Mouse (Mus musculus): Measurements from ENCODE around the gene Crebzf. TPM values are rescaled to one million over a fixed set of nuclear protein-coding genes. Genes with fewer than 3 reads are reported as not detected.

Crebzf gene
- polyA plus RNA-seq (2016; fragmentation: Nextera tagmentation; extraction: Ambion mirVana): 23.6 and 28.7 TPM in 2 replicates

DNA sequence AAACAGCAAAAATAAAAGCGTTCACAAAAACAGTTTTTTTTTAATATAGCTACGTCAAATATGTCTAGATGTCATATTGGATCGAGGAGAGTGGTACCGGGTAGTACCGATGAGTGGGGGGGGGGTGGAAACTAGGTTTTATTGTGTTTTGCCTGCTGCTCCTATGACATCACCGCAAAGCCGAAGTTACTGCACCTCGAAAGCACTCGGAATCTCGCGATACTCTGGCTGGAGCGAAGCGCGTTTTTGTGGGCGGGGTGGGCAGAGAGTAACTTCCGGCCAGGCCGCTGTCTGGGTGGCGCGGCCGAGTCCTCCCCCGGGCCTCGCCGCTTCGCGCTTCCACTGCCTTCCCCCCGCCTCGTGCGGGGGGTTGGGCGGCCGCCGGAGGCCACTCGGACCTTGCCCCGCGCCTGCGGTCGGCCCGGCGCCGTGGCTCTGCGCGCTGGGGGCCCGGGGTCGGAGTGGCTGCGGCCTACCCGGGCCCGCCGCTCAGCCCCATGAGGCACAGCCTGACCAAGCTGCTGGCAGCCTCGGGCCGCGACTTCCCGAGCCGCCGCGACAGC, at the start of gene Crebzf:
Crebzf (plus strand) TSS at position 212 of the 563 bp plus-strand sequence.
- WGBS: under 1% methylated on average over 53 of the region's 54 CpGs

GRCm38 (mm10) chr7:90395073-90395472, 47.5 kb upstream of the Crebzf start:
- no peak overlapping the region for H3K27ac ChIP-seq
- no peaks in the 10 kb centered on the region for H3K36me3 ChIP-seq
- no peaks in the 10 kb centered on the region for H3K27me3 ChIP-seq (ENCODE audit: insufficient read depth, poor library complexity, severe bottlenecking)
- no peaks in the 10 kb centered on the region for H3K9me3 ChIP-seq
- no peak for DNase-seq (ENCODE audit: low spot score)
- WGBS: 66% methylated on average over 4 of the region's 4 CpGs
- no peak overlapping the region for H3K4me3 ChIP-seq
- no peaks in the 10 kb centered on the region for H3K4me1 ChIP-seq (replicated peaks)

More for the DNA sequence above, at the start of gene Crebzf:
- Histone ChIP-seq H3K27ac (peak within 1 kb of the TSS; percentile 100), H3K4me1 (replicated peaks) (peaks cover 13% of the 10 kb centered on the region), H3K36me3 (peaks cover 9% of the 10 kb centered on the region), H3K4me3 (peak within 1 kb of the TSS; percentile 98), H3K27me3 (ENCODE audit: insufficient read depth, poor library complexity, severe bottlenecking) (no peaks in the 10 kb centered on the region), H3K9me3 (no peaks in the 10 kb centered on the region)
- DNase-seq (ENCODE audit: low spot score): peak; percentile 96

DNA sequence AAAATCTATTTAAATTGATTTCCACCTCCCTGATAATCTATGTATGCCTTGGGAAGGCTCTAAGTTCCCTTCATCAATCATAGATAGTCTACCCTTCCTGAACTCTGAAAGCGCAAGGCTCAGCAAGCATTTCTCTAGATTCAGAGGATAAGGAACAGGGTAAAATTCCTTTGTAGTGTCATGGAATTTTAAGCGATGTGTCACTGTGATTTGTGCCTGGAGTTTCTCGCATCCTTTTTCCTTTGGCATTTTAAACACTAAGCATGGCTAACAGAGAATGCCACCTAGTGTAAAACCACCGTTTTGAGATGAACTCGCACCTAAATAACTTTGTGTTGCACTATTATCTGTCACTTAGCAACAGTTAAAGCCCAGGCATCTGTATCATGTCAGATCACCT, 46.6 kb upstream of the Crebzf start:
- H3K4me3 ChIP-seq: no peak overlapping the region
- no peaks in the 10 kb centered on the region for H3K4me1 ChIP-seq (replicated peaks)
- no peaks in the 10 kb centered on the region for H3K9me3 ChIP-seq
- WGBS: 79% methylated on average over 5 of the region's 5 CpGs
- no peak for DNase-seq (ENCODE audit: low spot score)
- no peaks in the 10 kb centered on the region for H3K36me3 ChIP-seq
- no peaks in the 10 kb centered on the region for H3K27me3 ChIP-seq (ENCODE audit: insufficient read depth, poor library complexity, severe bottlenecking)
- H3K27ac ChIP-seq: no peak overlapping the region

- H3K27me3 ChIP-seq (ENCODE audit: insufficient read depth, poor library complexity, severe bottlenecking): no peaks in the 10 kb centered on the region
- no peaks in the 10 kb centered on the region for H3K4me1 ChIP-seq (replicated peaks)
- H3K27ac ChIP-seq: no peak overlapping the region
- 51% methylated on average over 3 of the region's 3 CpGs for WGBS
- no peak overlapping the region for H3K4me3 ChIP-seq
- H3K9me3 ChIP-seq: no peaks in the 10 kb centered on the region
- H3K36me3 ChIP-seq: no peaks in the 10 kb centered on the region
- DNase-seq (ENCODE audit: low spot score): peak; percentile 50
These were observed 32.6 kb upstream of the Crebzf start for GRCm38 (mm10) chr7:90409934-90410333.

DNA sequence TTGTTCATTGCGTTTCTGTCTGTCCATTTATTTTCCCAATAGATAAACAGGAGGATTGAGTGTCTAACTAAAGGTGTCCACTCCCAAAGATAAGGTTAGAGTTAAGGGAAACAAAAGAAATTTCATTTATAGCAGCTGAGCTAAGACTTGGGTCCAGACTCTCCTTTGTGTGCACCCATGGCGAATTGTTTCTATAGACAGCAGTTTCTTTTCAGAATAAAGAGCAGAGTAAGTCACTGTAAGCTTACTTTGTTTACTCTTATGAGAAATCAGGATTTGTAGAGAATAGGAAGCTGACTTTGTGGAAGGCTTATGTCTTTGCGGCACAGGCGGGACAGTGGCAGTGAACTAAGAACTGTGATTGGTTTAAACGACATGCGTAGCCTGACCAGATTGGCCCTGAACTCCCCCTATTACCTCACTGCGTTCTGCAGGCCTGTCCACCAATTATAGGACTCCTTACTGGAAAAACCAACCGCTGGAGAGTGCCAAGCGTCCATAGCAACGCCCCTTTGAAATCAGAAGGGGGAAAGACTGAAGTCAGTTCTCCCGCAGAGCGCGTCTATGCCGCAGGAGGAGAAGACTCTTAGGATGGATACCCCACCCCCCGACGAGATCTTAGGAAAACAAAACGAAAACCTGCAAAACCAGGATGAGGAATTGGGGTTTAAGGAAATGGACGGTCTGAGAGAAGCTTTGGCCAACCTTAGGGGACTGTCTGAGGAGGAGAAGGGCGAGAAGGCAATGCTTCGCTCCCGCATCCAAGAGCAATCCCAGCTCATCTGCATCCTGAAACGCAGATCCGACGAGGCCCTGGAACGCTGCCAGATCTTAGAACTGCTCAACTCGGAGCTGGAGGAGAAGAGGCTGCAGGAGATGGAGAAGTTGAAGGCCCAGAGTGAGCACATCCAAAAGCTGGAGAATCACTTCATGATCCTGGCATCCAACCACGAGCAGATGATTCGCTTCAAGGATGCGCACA, 16.2 kb upstream of the Crebzf start, which contains the start of gene Ccdc89:
Ccdc89 (plus strand) TSS at position 558 of the 982 bp plus-strand sequence.
- H3K27ac ChIP-seq: peak within 1 kb of the TSS; percentile 72
- peak; percentile 81 for DNase-seq (ENCODE audit: low spot score)
- no peaks in the 10 kb centered on the region for H3K36me3 ChIP-seq
- no peaks in the 10 kb centered on the region for H3K27me3 ChIP-seq (ENCODE audit: insufficient read depth, poor library complexity, severe bottlenecking)
- peak within 1 kb of the TSS; percentile 44 for H3K4me3 ChIP-seq
- H3K9me3 ChIP-seq: no peaks in the 10 kb centered on the region
- H3K4me1 ChIP-seq (replicated peaks): peaks cover 7% of the 10 kb centered on the region
- WGBS: 23% methylated on average over 29 of the region's 29 CpGs

GRCm38 (mm10) chr7:90427006-90427405, 15.5 kb upstream of the Crebzf start:
- H3K27me3 ChIP-seq (ENCODE audit: insufficient read depth, poor library complexity, severe bottlenecking): no peaks in the 10 kb centered on the region
- 68% methylated on average over 9 of the region's 9 CpGs for WGBS
- peak overlapping the region; percentile 44 for H3K4me3 ChIP-seq

DNA sequence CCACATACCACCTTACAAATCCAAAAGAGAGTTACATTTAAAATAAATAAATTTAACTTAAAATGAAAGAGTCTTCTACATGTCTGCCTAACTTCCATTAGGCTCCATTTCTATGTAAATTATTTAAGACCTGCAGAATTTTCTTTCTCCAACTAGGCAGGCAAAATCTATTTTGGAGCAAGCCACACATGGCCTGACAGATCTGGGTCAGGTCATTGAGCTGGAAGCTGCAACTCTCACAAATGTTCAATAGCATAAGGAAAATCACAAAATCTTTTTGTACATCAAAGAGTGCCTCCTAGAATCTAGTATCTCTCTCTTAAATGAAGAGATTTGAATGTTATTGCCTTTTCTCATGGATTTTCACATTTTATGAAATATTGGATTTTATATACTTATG, 10.3 kb upstream of the Crebzf start:
- Histone ChIP-seq H3K27ac (no peak overlapping the region), H3K4me3 (no peak overlapping the region), H3K27me3 (ENCODE audit: insufficient read depth, poor library complexity, severe bottlenecking) (no peaks in the 10 kb centered on the region), H3K9me3 (no peaks in the 10 kb centered on the region), H3K4me1 (replicated peaks) (peaks cover under 1% of the 10 kb centered on the region; the same call in 1 of the 2 replicates), H3K36me3 (no peaks in the 10 kb centered on the region)
- DNase-seq (ENCODE audit: low spot score): no peak

More at GRCm38 (mm10) chr7:90427006-90427405, 15.5 kb upstream of the Crebzf start:
- DNase-seq (ENCODE audit: low spot score): no peak
- no peaks in the 10 kb centered on the region for H3K9me3 ChIP-seq
- H3K36me3 ChIP-seq: no peaks in the 10 kb centered on the region
- no peak overlapping the region for H3K27ac ChIP-seq
- H3K4me1 ChIP-seq (replicated peaks): peaks cover 7% of the 10 kb centered on the region

DNA sequence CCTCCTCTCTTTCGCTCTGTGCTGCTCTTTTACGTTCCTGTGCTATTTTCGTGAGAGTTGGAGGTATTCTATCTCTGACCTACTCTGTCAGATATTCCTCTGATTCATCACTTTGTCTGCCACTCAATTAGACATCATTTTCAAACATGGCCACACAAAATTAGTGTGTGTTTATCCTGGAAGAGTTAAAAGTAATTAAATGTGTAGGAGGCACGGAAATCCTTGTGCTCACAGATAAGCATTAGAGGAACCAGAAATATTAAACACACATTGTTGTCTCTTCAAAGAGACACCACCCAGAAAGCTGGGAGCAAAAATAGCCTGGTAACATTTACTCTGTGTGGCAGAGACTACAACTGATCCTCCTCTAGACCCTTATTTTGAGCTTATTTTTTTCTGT, 2.5 kb upstream of the Crebzf start:
- no peaks in the 10 kb centered on the region for H3K27me3 ChIP-seq (ENCODE audit: insufficient read depth, poor library complexity, severe bottlenecking)
- DNase-seq (ENCODE audit: low spot score): no peak
- WGBS: 91% methylated on average over 4 of the region's 4 CpGs
- H3K4me1 ChIP-seq (replicated peaks): peaks cover 4% of the 10 kb centered on the region
- H3K27ac ChIP-seq: no peak overlapping the region
- no peaks in the 10 kb centered on the region for H3K9me3 ChIP-seq
- no peaks in the 10 kb centered on the region for H3K36me3 ChIP-seq
- H3K4me3 ChIP-seq: no peak overlapping the region

DNA sequence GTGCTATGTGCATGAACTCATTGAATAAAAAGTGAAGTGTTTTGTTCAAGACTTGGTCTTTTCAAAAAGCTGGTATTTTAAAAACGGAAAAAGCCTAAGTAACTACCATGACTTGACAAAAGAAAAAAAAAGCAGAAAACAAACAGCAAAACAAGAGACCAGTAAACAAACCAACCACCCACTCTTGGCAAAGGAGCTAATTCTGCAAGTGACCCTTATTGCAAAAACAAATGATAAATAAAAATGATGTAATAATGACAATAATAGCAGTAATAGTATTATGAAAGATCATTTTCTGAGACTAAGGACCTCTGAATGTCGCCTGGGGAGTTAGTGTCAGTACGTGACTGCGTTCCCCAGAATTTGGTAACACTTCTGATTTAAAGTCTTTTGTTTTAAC, 459 bp upstream of the Crebzf start:
- Histone ChIP-seq H3K9me3 (no peaks in the 10 kb centered on the region), H3K27ac (peak overlapping the region; percentile 100), H3K4me1 (replicated peaks) (peaks cover 13% of the 10 kb centered on the region), H3K27me3 (ENCODE audit: insufficient read depth, poor library complexity, severe bottlenecking) (no peaks in the 10 kb centered on the region), H3K36me3 (peaks cover 4% of the 10 kb centered on the region), H3K4me3 (peak overlapping the region; percentile 98)
- WGBS: 13% methylated on average over 4 of the region's 4 CpGs
- DNase-seq (ENCODE audit: low spot score): no peak

GRCm38 (mm10) chr7:90443101-90444091, 867 bp downstream of the Crebzf start:
- Histone ChIP-seq H3K9me3 (no peaks in the 10 kb centered on the region), H3K4me3 (peak overlapping the region; percentile 98), H3K27ac (peak overlapping the region; percentile 100), H3K27me3 (ENCODE audit: insufficient read depth, poor library complexity, severe bottlenecking) (no peaks in the 10 kb centered on the region), H3K4me1 (replicated peaks) (peaks cover 13% of the 10 kb centered on the region), H3K36me3 (peaks cover 17% of the 10 kb centered on the region)
- DNase-seq (ENCODE audit: low spot score): peak; percentile 76
- under 1% methylated on average over 123 of the region's 123 CpGs for WGBS

DNA sequence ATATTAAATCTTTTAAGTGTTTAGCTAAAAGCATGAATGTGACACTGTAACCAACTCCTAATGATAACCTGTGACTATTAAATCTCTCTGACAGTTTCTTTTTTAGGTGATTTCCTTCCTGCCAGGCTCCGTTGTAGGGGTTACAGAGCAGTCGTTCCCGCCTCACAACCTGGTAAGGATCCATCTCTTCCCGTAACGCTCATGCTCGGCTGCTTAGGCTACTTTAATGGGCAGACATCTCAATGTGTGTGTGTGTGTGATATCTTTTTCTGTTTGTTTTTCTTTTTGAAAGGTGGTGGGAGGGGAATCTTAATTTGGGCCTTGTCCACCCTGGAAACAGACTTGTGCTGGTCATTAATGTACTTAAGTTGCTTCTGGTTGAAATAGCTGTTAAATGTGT, 1.7 kb downstream of the Crebzf start:
- Histone ChIP-seq H3K4me1 (replicated peaks) (peaks cover 13% of the 10 kb centered on the region), H3K27me3 (ENCODE audit: insufficient read depth, poor library complexity, severe bottlenecking) (no peaks in the 10 kb centered on the region), H3K4me3 (peak overlapping the region; percentile 98), H3K36me3 (peaks cover 25% of the 10 kb centered on the region), H3K9me3 (no peaks in the 10 kb centered on the region), H3K27ac (peak overlapping the region; percentile 100)
- WGBS: under 1% methylated on average over 6 of the region's 6 CpGs
- DNase-seq (ENCODE audit: low spot score): no peak

DNA sequence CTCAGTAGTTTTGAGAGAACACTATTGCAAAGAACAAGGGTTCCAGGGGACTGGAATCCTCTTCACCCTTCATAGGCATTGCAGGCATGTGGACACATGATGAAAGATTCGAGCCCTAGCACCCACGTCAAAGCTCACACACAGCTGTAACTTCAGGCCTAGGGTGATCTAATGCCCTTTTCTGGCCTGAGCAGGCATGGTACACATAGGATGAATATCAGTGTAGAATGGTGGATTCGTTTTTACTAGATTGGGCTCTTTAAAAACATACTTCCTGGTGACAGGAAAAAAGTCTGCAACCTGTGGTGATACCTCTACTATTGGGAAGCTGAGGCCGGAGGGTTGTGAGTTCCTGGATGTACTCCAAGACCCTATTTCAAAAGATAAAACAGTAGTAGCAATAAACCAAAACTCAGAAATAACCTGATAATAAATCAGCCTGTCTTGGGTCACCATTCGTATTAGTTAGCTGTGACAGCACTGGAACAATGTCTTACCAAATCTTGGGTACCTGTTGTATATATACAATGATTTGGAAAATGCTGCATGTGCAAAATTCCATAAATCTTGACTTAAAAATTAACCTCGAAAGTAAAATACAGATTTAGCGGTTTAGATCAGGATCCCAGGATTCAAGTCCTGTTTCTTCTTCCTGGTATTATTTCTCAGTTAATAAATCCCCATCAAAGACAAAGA, 13.8 kb downstream of the Crebzf start:
- Histone ChIP-seq H3K27me3 (ENCODE audit: insufficient read depth, poor library complexity, severe bottlenecking) (no peaks in the 10 kb centered on the region), H3K36me3 (peaks cover 34% of the 10 kb centered on the region), H3K4me1 (replicated peaks) (peaks cover 23% of the 10 kb centered on the region), H3K27ac (peak overlapping the region; percentile 92), H3K9me3 (no peaks in the 10 kb centered on the region), H3K4me3 (peak overlapping the region; percentile 77)
- WGBS: 41% methylated on average over 7 of the region's 7 CpGs
- DNase-seq (ENCODE audit: low spot score): no peak

Measured in hindbrain, embryonic 10.5 days (tissue).